Mouse (Mus musculus): ENCODE measurements around the gene Cx3cr1. TPM values are rescaled to one million over a fixed set of nuclear protein-coding genes. Genes with fewer than 3 reads are reported as not detected.

The Cx3cr1 gene
- polyA plus RNA-seq, 1 experiment = 0.04 TPM

GRCm38 (mm10) chr9:120073169-120073568 is 3.5 kb upstream of the Cx3cr1 start:
- Histone ChIP-seq H3K36me3 (ENCODE audit: control insufficient read depth, insufficient read depth) (no peaks in the 10 kb centered on the region), H3K4me3 (ENCODE audit: insufficient read depth, poor library complexity, severe bottlenecking) (no peak overlapping the region), H3ac (ENCODE audit: control insufficient read depth, insufficient read length, low read depth) (no peak overlapping the region), H3K79me2 (ENCODE audit: control insufficient read depth, insufficient read depth) (no peaks in the 10 kb centered on the region), H3K79me3 (ENCODE audit: low read depth) (no peaks in the 10 kb centered on the region), H3K27me3 (ENCODE audit: control insufficient read depth, insufficient read depth, insufficient read length) (peaks cover 4% of the 10 kb centered on the region)
- TF ChIP-seq MYOD1 (IDR thresholded peaks at IDR 0.05; ENCODE audit: control insufficient read depth, insufficient read length, low read depth) (no peak), FOSL1 (IDR thresholded peaks at IDR 0.05; ENCODE audit: insufficient read depth, low read length, poor library complexity, severe bottlenecking) (no peak), MYOG (IDR thresholded peaks at IDR 0.05; ENCODE audit: control insufficient read depth, extremely low read depth, insufficient read length) (no peak), CTCF (IDR thresholded peaks at IDR 0.05; ENCODE audit: control insufficient read depth, insufficient read depth, insufficient read length) (peak; percentile 87), CEBPB (IDR thresholded peaks at IDR 0.05; ENCODE audit: low read depth) (no peak), USF1 (IDR thresholded peaks at IDR 0.05; ENCODE audit: low read depth) (no peak), MAX (IDR thresholded peaks at IDR 0.05) (no peak)

- Histone ChIP-seq H3K79me3 (ENCODE audit: low read depth) (no peaks in the 10 kb centered on the region), H3K79me2 (ENCODE audit: control insufficient read depth, insufficient read depth) (no peaks in the 10 kb centered on the region), H3K4me3 (ENCODE audit: insufficient read depth, poor library complexity, severe bottlenecking) (no peak overlapping the region), H3K27me3 (ENCODE audit: control insufficient read depth, insufficient read depth, insufficient read length) (peaks cover 4% of the 10 kb centered on the region), H3K36me3 (ENCODE audit: control insufficient read depth, insufficient read depth) (no peaks in the 10 kb centered on the region), H3ac (ENCODE audit: control insufficient read depth, insufficient read length, low read depth) (no peak overlapping the region)
- TF ChIP-seq CTCF (IDR thresholded peaks at IDR 0.05; ENCODE audit: control insufficient read depth, insufficient read depth, insufficient read length) (no peak), CEBPB (IDR thresholded peaks at IDR 0.05; ENCODE audit: low read depth) (no peak), USF1 (IDR thresholded peaks at IDR 0.05; ENCODE audit: low read depth) (no peak), MYOG (IDR thresholded peaks at IDR 0.05; ENCODE audit: control insufficient read depth, extremely low read depth, insufficient read length) (no peak), FOSL1 (IDR thresholded peaks at IDR 0.05; ENCODE audit: insufficient read depth, low read length, poor library complexity, severe bottlenecking) (no peak), MYOD1 (IDR thresholded peaks at IDR 0.05; ENCODE audit: control insufficient read depth, insufficient read length, low read depth) (no peak), MAX (IDR thresholded peaks at IDR 0.05) (no peak)
These were observed 1.6 kb upstream of the Cx3cr1 start for GRCm38 (mm10) chr9:120071251-120071650.

- no peak for TF ChIP-seq MYOG (IDR thresholded peaks at IDR 0.05; ENCODE audit: control insufficient read depth, extremely low read depth, insufficient read length)
- no peak for TF ChIP-seq CTCF (IDR thresholded peaks at IDR 0.05; ENCODE audit: control insufficient read depth, insufficient read depth, insufficient read length)
- TF ChIP-seq FOSL1 (IDR thresholded peaks at IDR 0.05; ENCODE audit: insufficient read depth, low read length, poor library complexity, severe bottlenecking) = no peak
- TF ChIP-seq MYOD1 (IDR thresholded peaks at IDR 0.05; ENCODE audit: control insufficient read depth, insufficient read length, low read depth) = no peak
- Histone ChIP-seq H3K79me3 (ENCODE audit: low read depth) (no peaks in the 10 kb centered on the region), H3K27me3 (ENCODE audit: control insufficient read depth, insufficient read depth, insufficient read length) (peaks cover 5% of the 10 kb centered on the region), H3K36me3 (ENCODE audit: control insufficient read depth, insufficient read depth) (no peaks in the 10 kb centered on the region), H3K79me2 (ENCODE audit: control insufficient read depth, insufficient read depth) (no peaks in the 10 kb centered on the region), H3K4me3 (ENCODE audit: insufficient read depth, poor library complexity, severe bottlenecking) (no peak overlapping the region), H3ac (ENCODE audit: control insufficient read depth, insufficient read length, low read depth) (no peak overlapping the region)
These were observed 1.6 kb downstream of the Cx3cr1 start for GRCm38 (mm10) chr9:120068047-120068446.

GRCm38 (mm10) chr9:120067609-120068008 is 2.1 kb downstream of the Cx3cr1 start:
- Histone ChIP-seq H3ac (ENCODE audit: control insufficient read depth, insufficient read length, low read depth) (no peak overlapping the region), H3K36me3 (ENCODE audit: control insufficient read depth, insufficient read depth) (no peaks in the 10 kb centered on the region), H3K27me3 (ENCODE audit: control insufficient read depth, insufficient read depth, insufficient read length) (peaks cover 5% of the 10 kb centered on the region), H3K79me2 (ENCODE audit: control insufficient read depth, insufficient read depth) (no peaks in the 10 kb centered on the region), H3K4me3 (ENCODE audit: insufficient read depth, poor library complexity, severe bottlenecking) (no peak overlapping the region), H3K79me3 (ENCODE audit: low read depth) (no peaks in the 10 kb centered on the region)
- no peak for TF ChIP-seq CTCF (IDR thresholded peaks at IDR 0.05; ENCODE audit: control insufficient read depth, insufficient read depth, insufficient read length)
- TF ChIP-seq MAX (IDR thresholded peaks at IDR 0.05) = no peak
- TF ChIP-seq USF1 (IDR thresholded peaks at IDR 0.05; ENCODE audit: low read depth) = no peak
- TF ChIP-seq FOSL1 (IDR thresholded peaks at IDR 0.05; ENCODE audit: insufficient read depth, low read length, poor library complexity, severe bottlenecking) = no peak
- TF ChIP-seq CEBPB (IDR thresholded peaks at IDR 0.05; ENCODE audit: low read depth) = no peak
- no peak for TF ChIP-seq MYOD1 (IDR thresholded peaks at IDR 0.05; ENCODE audit: control insufficient read depth, insufficient read length, low read depth)
- TF ChIP-seq MYOG (IDR thresholded peaks at IDR 0.05; ENCODE audit: control insufficient read depth, extremely low read depth, insufficient read length) = no peak

GRCm38 (mm10) chr9:120064317-120064716 is 5.4 kb downstream of the Cx3cr1 start:
- no peaks in the 10 kb centered on the region for H3K79me2 ChIP-seq (ENCODE audit: control insufficient read depth, insufficient read depth)
- no peak overlapping the region for H3K4me3 ChIP-seq (ENCODE audit: insufficient read depth, poor library complexity, severe bottlenecking)
- no peak overlapping the region for H3ac ChIP-seq (ENCODE audit: control insufficient read depth, insufficient read length, low read depth)
- no peaks in the 10 kb centered on the region for H3K36me3 ChIP-seq (ENCODE audit: control insufficient read depth, insufficient read depth)
- no peak for TF ChIP-seq CEBPB (IDR thresholded peaks at IDR 0.05; ENCODE audit: low read depth)
- no peak for TF ChIP-seq MAX (IDR thresholded peaks at IDR 0.05)
- no peak for TF ChIP-seq FOSL1 (IDR thresholded peaks at IDR 0.05; ENCODE audit: insufficient read depth, low read length, poor library complexity, severe bottlenecking)
- no peak for TF ChIP-seq MYOD1 (IDR thresholded peaks at IDR 0.05; ENCODE audit: control insufficient read depth, insufficient read length, low read depth)
- no peak for TF ChIP-seq USF1 (IDR thresholded peaks at IDR 0.05; ENCODE audit: low read depth)
- TF ChIP-seq MYOG (IDR thresholded peaks at IDR 0.05; ENCODE audit: control insufficient read depth, extremely low read depth, insufficient read length) = no peak
- no peak for TF ChIP-seq CTCF (IDR thresholded peaks at IDR 0.05; ENCODE audit: control insufficient read depth, insufficient read depth, insufficient read length)
- H3K79me3 ChIP-seq (ENCODE audit: low read depth) = no peaks in the 10 kb centered on the region
- H3K27me3 ChIP-seq (ENCODE audit: control insufficient read depth, insufficient read depth, insufficient read length) = peaks cover 5% of the 10 kb centered on the region

GRCm38 (mm10) chr9:120058730-120059129 is 10.9 kb downstream of the Cx3cr1 start:
- TF ChIP-seq FOSL1 (IDR thresholded peaks at IDR 0.05; ENCODE audit: insufficient read depth, low read length, poor library complexity, severe bottlenecking) (no peak), CTCF (IDR thresholded peaks at IDR 0.05; ENCODE audit: control insufficient read depth, insufficient read depth, insufficient read length) (no peak), MYOD1 (IDR thresholded peaks at IDR 0.05; ENCODE audit: control insufficient read depth, insufficient read length, low read depth) (no peak), CEBPB (IDR thresholded peaks at IDR 0.05; ENCODE audit: low read depth) (no peak), MYOG (IDR thresholded peaks at IDR 0.05; ENCODE audit: control insufficient read depth, extremely low read depth, insufficient read length) (no peak), USF1 (IDR thresholded peaks at IDR 0.05; ENCODE audit: low read depth) (no peak), MAX (IDR thresholded peaks at IDR 0.05) (no peak)
- Histone ChIP-seq H3ac (ENCODE audit: control insufficient read depth, insufficient read length, low read depth) (no peak overlapping the region), H3K79me3 (ENCODE audit: low read depth) (no peaks in the 10 kb centered on the region), H3K27me3 (ENCODE audit: control insufficient read depth, insufficient read depth, insufficient read length) (no peaks in the 10 kb centered on the region), H3K4me3 (ENCODE audit: insufficient read depth, poor library complexity, severe bottlenecking) (no peak overlapping the region), H3K79me2 (ENCODE audit: control insufficient read depth, insufficient read depth) (no peaks in the 10 kb centered on the region), H3K36me3 (ENCODE audit: control insufficient read depth, insufficient read depth) (no peaks in the 10 kb centered on the region)
